Mouse (Mus musculus) spleen, adult 2 months (tissue): Measurements from ENCODE around the gene Ccdc15.

ENCODE experiments used
- CTCF ChIP-seq: fragments of 200-500 bp; IDR thresholded peaks from 2 replicates; pipeline ENCODE4 v1.5.1; 2011; ENCODE audit warnings: mild to moderate bottlenecking, inconsistent platforms; ENCODE audit not compliant: insufficient read depth, insufficient read length, insufficient replicate concordance; ENCODE audit errors: extremely low read depth
- POLR2A ChIP-seq: fragments of 200-500 bp; IDR thresholded peaks from 2 replicates; pipeline ENCODE4 v1.6.1; 2011; ENCODE audit warnings: low read depth, low read length, inconsistent platforms

DNA sequence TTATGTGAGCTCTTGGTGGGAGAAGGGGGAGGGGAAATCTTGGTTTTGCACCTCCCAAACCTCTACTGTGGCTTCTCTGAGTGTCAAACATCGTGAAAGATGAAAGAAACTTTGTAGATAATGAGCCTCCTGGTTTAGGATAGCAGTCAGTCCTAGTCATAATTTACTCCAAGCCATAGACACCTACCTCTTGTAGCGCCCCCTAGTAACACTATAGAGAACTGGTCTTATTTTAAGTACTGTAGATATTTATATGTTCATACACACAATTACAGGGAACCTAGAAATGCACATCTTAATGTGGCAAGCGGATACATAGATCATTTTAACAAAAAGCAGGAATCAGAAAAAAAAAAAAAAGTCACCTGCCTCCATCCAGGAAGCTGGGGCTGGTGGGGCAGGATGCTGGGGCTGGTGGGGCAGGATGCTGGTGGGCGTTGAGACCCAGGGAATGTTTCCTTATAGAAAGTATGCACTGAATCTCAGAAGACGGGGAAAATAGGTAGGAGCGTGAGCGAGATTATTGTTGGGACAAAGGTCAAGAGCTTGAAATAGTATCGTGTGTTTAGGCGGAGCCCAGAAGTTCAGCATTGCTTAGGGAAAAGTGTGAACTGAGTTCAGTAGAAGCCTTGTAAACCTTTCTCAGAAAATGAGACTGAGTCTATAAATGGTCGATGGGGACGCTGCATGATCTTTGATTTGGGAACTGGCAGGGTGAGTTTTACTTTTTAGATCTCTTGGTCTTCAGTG lies 20.0 kb upstream of the Ccdc15 start:
- no peak for TF ChIP-seq POLR2A
- TF ChIP-seq CTCF = no peak
